Mouse (Mus musculus): ENCODE measurements around the gene Golgb1. TPM values are rescaled to one million over a fixed set of nuclear protein-coding genes. Genes with fewer than 3 reads are reported as not detected.
"Not testable (repeated sequence)": the region's sequence is repeated elsewhere in the genome, so short reads cannot be mapped to it uniquely, and the experiment has no call there.

The Golgb1 gene
- total RNA-seq (2015; ENCODE audit: low replicate concordance): 17.6 and 22.3 TPM in 2 replicates
- total RNA-seq (2017; ENCODE audit: low replicate concordance): 56.7 and 82.3 TPM in 2 replicates

GRCm38 (mm10) chr16:36874583-36875275 is at the start of gene Golgb1, which contains the start of gene Eaf2:
TSS of gene Golgb1 (plus strand) at chr16:36875140.
TSS of gene Eaf2 (minus strand) at chr16:36875003.
- ATAC-seq (replicated peaks; ENCODE audit: low FRiP score, poor library complexity, severe bottlenecking): peak; percentile 98

- peak; percentile 75; the same call in 1 of the 2 replicates for ATAC-seq (replicated peaks; ENCODE audit: low FRiP score, poor library complexity, severe bottlenecking)
Measured at GRCm38 (mm10) chr16:36827611-36828053, 47.3 kb upstream of the Golgb1 start.

DNA sequence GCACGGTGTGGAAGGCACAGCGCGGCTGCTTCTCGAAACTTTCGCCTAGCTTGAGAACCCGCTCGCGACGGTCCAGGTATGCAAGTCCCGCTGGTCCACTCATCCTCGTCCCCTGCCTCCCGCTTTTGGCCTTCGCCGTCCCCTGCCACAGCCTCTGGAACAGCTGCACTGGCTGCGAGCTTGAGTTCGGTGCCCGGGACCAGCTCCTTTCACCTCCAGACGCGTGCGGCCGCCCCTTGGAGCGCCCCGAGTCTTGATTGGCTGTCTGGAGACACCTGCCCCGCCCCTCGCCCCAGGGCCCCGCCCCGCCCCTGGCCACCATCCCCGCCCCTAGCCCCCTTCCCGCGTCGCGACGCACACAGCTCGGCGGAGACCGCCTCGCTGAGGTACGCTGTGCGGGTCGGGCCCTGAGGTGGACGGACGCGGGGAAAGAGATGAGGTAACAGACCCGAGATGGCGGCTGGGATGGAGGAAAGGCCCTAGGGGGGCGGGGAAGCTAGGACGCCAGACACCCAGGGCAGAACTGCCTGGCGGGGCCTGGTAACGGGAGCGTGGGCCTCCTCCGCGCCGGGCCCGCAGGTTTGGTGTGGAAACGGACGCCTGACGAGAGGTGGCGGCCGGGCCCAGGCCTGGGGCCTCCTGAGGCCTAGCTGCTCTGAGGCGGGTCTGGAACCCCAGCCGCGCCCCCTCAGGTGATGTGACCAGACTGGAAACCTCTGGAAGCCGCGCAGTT is 46.7 kb upstream of the Golgb1 start, which contains the start of gene Iqcb1:
Gene Iqcb1, plus strand, starts transcription at position 332 of the 733 bp plus-strand sequence.
- ATAC-seq (replicated peaks; ENCODE audit: low FRiP score, poor library complexity, severe bottlenecking): peak; percentile 99

DNA sequence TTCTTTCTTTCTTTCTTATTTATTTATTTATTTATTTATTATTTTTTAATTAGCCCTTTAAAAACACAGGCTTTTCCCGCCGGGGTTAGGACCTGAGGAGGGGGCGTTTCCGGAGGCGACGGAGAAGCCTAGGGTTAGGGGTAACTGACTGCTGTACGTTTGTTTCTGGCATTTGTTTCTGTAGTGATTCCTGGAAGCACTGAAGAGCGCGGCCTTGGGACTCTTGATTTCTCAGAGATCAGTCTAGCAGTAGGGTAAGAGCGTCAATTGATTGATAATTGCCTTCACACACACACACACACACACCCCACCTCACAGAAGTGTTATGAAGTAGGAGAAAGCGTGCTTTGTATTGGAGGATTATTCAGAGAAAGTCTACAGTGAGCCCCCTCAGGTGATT is 46.1 kb upstream of the Golgb1 start:
- ATAC-seq (replicated peaks; ENCODE audit: low FRiP score, poor library complexity, severe bottlenecking): no peak

DNA sequence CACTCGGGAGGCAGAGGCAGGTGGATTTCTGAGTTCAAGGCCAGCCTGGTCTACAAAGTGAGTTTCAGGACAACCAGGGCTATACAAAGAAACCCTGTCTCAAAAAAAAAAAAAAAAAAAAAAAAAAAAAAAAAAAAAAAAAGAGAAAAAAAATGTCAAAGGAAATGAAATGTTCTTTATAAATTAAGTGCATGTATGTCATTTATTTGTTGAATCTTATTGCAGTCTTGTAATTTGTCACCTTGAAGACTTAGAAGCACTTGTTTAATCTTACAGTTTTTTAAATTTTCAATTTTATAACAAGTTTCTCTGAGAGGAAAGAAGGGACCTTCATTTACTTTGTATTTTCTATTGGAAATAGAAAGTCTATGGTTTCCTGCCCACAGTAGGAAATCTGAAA is 28.0 kb upstream of the Golgb1 start:
- not testable (repeated sequence) for ATAC-seq (replicated peaks; ENCODE audit: low FRiP score, poor library complexity, severe bottlenecking)

GRCm38 (mm10) chr16:36851202-36851601 is 23.7 kb upstream of the Golgb1 start:
- ATAC-seq (replicated peaks; ENCODE audit: low FRiP score, poor library complexity, severe bottlenecking): no peak

GRCm38 (mm10) chr16:36863585-36863984 is 11.4 kb upstream of the Golgb1 start:
- no peak for ATAC-seq (replicated peaks; ENCODE audit: low FRiP score, poor library complexity, severe bottlenecking)

DNA sequence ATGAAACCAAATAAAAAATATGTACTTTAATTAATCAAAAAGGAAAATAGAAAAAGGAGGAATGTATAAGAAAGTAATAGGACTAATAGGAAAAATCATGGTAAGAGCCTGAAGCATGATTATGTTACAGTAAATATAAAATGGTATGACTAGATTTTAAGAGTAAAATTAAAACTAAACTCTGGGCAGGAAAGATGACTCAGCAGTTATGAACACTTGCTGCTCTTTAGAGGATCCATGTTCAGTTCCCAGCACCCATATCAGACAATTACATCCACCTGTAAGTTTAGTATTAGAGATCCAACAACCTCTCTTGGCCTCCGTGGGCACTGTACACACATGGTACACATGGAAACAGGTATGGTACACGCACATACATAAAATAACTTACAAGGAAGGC is 5.5 kb upstream of the Golgb1 start:
- no peak for ATAC-seq (replicated peaks; ENCODE audit: low FRiP score, poor library complexity, severe bottlenecking)

DNA sequence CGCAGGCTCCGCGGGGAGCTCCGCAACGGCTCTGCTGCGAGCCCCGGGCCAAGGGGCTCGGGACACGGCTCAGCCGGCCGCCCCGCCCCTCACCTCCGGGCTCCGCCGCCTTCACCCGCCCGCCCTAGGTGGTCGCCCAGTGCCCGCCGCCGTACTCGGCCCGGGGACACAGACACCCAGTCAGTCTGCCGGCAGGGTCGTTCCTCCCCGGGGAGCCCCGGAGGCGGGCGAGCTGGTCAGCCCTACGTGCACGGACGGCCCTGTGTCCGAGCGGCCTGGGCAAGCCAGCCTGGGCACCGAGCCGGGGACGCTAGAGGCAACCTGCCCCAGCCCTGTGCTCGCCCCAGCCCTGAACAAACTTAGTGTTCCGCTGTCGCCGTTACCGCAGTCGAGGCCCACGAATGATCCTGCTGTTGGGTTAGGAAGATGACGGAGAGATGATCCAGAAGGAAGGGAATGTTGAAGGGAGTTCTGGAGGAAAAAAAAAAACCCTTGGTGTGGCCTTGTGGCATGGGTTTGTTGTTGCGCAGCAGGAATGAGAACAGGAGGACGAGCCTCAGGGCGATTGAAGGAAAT is 424 bp downstream of the Golgb1 start:
- peak; percentile 8; the same call in 1 of the 2 replicates for ATAC-seq (replicated peaks; ENCODE audit: low FRiP score, poor library complexity, severe bottlenecking)

- no peak for ATAC-seq (replicated peaks; ENCODE audit: low FRiP score, poor library complexity, severe bottlenecking)
Measured at GRCm38 (mm10) chr16:36877316-36877715, 2.4 kb downstream of the Golgb1 start.

GRCm38 (mm10) chr16:36882737-36883343 is 7.9 kb downstream of the Golgb1 start:
- no peak for ATAC-seq (replicated peaks; ENCODE audit: low FRiP score, poor library complexity, severe bottlenecking)

- ATAC-seq (replicated peaks; ENCODE audit: low FRiP score, poor library complexity, severe bottlenecking): peak; percentile 86
Measured at GRCm38 (mm10) chr16:36884881-36885280, 9.9 kb downstream of the Golgb1 start.

- no peak for ATAC-seq (replicated peaks; ENCODE audit: low FRiP score, poor library complexity, severe bottlenecking)
Measured at GRCm38 (mm10) chr16:36885912-36886311, 11.0 kb downstream of the Golgb1 start.

GRCm38 (mm10) chr16:36887546-36887945 is 12.6 kb downstream of the Golgb1 start:
- no peak for ATAC-seq (replicated peaks; ENCODE audit: low FRiP score, poor library complexity, severe bottlenecking)

DNA sequence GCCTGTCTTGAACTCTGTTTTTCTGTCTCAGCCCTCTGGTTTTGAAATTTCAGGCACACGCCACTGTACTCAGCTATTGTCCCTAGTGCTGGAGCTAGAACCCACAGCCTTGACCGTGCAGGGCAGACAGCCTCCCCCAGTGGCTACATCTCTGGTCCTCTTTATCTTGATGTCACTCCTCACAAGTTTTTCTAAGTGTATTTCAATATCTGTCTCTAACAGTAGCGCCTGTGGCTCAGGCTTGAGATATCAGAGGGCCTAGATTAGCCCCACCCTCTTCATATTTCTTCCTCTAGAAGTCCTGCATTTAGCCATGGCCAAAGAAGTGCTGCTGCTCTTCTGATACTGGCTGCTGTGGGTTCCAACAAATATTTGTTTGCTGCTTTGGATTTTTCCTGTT is 15.6 kb downstream of the Golgb1 start:
- peak; percentile 89 for ATAC-seq (replicated peaks; ENCODE audit: low FRiP score, poor library complexity, severe bottlenecking)

DNA sequence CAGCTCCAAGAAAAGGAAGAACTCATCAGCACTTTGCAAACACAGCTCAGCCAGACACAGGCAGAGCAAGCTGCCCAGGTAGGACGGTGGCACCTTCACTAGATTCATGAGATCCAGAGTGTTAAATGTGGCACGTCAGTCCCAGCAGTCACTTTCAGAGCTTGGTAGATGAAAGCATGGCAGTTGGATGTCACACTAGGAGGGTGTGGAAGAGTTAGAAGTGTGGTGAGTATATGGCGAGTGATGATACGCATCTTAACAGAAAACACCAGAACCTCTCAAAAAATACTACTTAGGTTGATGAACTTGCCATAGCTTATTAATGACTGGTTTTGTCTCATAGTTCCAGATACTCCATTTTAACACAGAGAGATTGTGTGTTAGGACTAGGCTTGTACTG is 16.5 kb downstream of the Golgb1 start:
- peak; percentile 52 for ATAC-seq (replicated peaks; ENCODE audit: low FRiP score, poor library complexity, severe bottlenecking)

- peak; percentile 35; the same call in 1 of the 2 replicates for ATAC-seq (replicated peaks; ENCODE audit: low FRiP score, poor library complexity, severe bottlenecking)
Measured at GRCm38 (mm10) chr16:36893317-36893716, 18.4 kb downstream of the Golgb1 start.

DNA sequence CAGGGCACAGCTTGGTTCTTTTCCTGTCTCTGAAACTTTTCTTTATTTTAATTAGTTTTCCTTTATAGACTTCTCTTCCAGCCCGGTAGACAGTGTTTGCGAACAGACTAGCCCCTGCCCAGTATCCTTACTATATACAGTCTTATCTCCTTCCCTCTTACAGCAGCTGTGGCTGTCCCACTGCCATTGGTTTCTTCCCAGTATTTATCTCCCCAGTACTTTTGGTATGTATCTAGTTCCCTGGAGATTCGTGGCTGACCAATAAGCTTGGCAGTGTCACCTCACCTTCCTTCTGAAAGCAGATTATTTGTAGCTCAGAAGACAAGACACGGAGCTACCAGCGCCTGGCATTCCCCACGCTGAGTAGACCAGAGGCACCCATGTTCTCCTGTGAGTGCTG is 21.8 kb downstream of the Golgb1 start:
- ATAC-seq (replicated peaks; ENCODE audit: low FRiP score, poor library complexity, severe bottlenecking): 0 out of 2 replicates have a peak, but pooled peaks have one; percentile 37

- no peak for ATAC-seq (replicated peaks; ENCODE audit: low FRiP score, poor library complexity, severe bottlenecking)
Measured at GRCm38 (mm10) chr16:36903156-36903555, 28.2 kb downstream of the Golgb1 start.

GRCm38 (mm10) chr16:36911909-36912308 is 37.0 kb downstream of the Golgb1 start:
- no peak for ATAC-seq (replicated peaks; ENCODE audit: low FRiP score, poor library complexity, severe bottlenecking)

Measured in erythroid progenitor cell, adult 5-6 weeks (primary cell).